Mouse (Mus musculus) bone marrow macrophage, adult 2 months (primary cell): ENCODE results near the gene Olfr430.

Experiments used
- CTCF ChIP-seq: IDR thresholded peaks from 2 replicates; pipeline ENCODE4 v1.5.1; 2012; ENCODE audit warnings: low read depth, mild to moderate bottlenecking, low read length, moderate library complexity
- POLR2A ChIP-seq: IDR thresholded peaks from 2 replicates; pipeline ENCODE4 v1.6.1; 2012; ENCODE audit warnings: mild to moderate bottlenecking, low read depth, low read length, borderline replicate concordance

- TF ChIP-seq POLR2A (no peak), CTCF (no peak)
Observed at GRCm38 (mm10) chr1:174103735-174104134, 37.3 kb downstream of the Olfr430 start.
